Mouse (Mus musculus): Measurements from ENCODE around the gene Tbce.

DNA sequence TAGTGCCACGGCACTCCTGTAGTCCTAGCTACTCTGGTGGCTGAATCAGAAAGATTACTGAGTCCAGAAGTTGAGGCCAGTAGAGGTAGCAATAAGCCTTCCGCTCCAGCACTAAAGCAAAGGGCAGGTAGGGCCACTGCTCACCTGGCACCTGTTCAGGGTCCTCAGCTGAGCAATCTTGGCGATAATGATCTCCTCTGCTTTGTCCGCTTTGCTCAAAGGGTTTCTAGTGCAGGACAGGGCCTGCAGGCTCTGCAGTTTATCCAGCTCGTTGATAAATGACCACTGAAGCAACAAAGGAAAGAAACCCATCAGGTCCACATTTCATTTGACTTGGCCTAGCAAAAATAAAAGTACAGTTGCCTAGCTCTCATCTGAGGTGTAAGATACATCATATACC lies 34.4 kb downstream of the Tbce start:
- TF ChIP-seq CTCF (IDR thresholded peaks at IDR 0.05; ENCODE audit: control insufficient read depth, insufficient read depth, insufficient replicate concordance, low read depth, low read length) (no peak), POLR2A (IDR thresholded peaks at IDR 0.05; ENCODE audit: control insufficient read depth, low read depth, low read length) (no peak)

Data from testis, adult 2 months (tissue).